23 mouse cellular contexts compared by ENCODE assay signal in genomic region chr7:132554091-132554490, GRCm38 (mm10). TPM values are rescaled to one million over a fixed set of nuclear protein-coding genes. Genes with fewer than 3 reads are reported as not detected.
DNase-seq lines count a peak whose midpoint lies in the region; ATAC-seq and TF ChIP-seq lines count a peak whose summit lies in the region.
"Had no signal": no experiment of that assay in that cellular context is flagged by ENCODE, and none has a peak within 500 bp of the region (broad histone marks: within the 10 kb centered on the region; RNA-seq: fewer than 3 reads in every experiment).

No protein-coding gene starts in this region.

- TF ChIP-seq POLR2A in lung, adult 2 months (IDR thresholded peaks at IDR 0.05; ENCODE audit: borderline replicate concordance, extremely low read depth, low read depth, low read length): no peak

- H3K4me2 ChIP-seq in forebrain, embryonic 14.5 days (ENCODE audit: low read length): no peak overlapping the region
- H3K4me2 ChIP-seq: embryonic facial prominence, embryonic 13.5 days; heart, embryonic 15.5 days; liver, embryonic 11.5 days; lung, embryonic 14.5 days; stomach, embryonic 15.5 days had no signal

- H3K4me3 ChIP-seq in forebrain, embryonic 14.5 days (ENCODE audit: low read depth, low read length): no peak overlapping the region
- no peak overlapping the region for H3K4me3 ChIP-seq in forebrain, embryonic 10.5 days
- no peak overlapping the region for H3K4me3 ChIP-seq in lung, adult 2 months (replicated peaks; ENCODE audit: extremely low read depth, low read depth, low read length)
- H3K4me3 ChIP-seq: embryonic facial prominence, embryonic 13.5 days; heart, embryonic 15.5 days; megakaryocyte, embryonic 14.5 days; stomach, embryonic 15.5 days had no signal

- H3K36me3 ChIP-seq in forebrain, embryonic 14.5 days (ENCODE audit: control insufficient read depth, insufficient read depth, low read length): peaks cover 16% of the 10 kb centered on the region
- H3K36me3 ChIP-seq in forebrain, embryonic 10.5 days (replicated peaks): peaks cover 26% of the 10 kb centered on the region

- H3K27ac ChIP-seq in forebrain, embryonic 14.5 days (ENCODE audit: low read depth, low read length): no peak overlapping the region
- no peak overlapping the region for H3K27ac ChIP-seq in forebrain, embryonic 10.5 days
- H3K27ac ChIP-seq: embryonic facial prominence, embryonic 13.5 days; heart, embryonic 15.5 days; stomach, embryonic 15.5 days had no signal

- no peaks in the 10 kb centered on the region for H3K9me3 ChIP-seq in forebrain, embryonic 14.5 days (replicated peaks; ENCODE audit: control insufficient read depth, low read length)
- H3K9me3 ChIP-seq in forebrain, embryonic 10.5 days: no peaks in the 10 kb centered on the region
- H3K9me3 ChIP-seq: embryonic facial prominence, embryonic 13.5 days; G1E; heart, embryonic 15.5 days; megakaryocyte, embryonic 14.5 days; stomach, embryonic 15.5 days had no signal

- TF ChIP-seq CTCF in lung, adult 2 months (IDR thresholded peaks at IDR 0.05; ENCODE audit: insufficient read depth, low read length): no peak

- DNase-seq in forebrain, embryonic 14.5 days (ENCODE audit: low spot score): peak; percentile 54
- DNase-seq in forebrain, embryonic 10.5 days (ENCODE audit: extremely low spot score, low spot score): no peak
- DNase-seq in lung, postnatal 10 days: peak; percentile 17
- no peak for DNase-seq in lung, adult 2 months
- DNase-seq in kidney, adult 9 months: peak; percentile 67
- peak; percentile 28 to 45 for DNase-seq in kidney, postnatal 4 days
- DNase-seq in layer of hippocampus, adult 11-12 months (ENCODE audit: low spot score): no peak
- DNase-seq: adrenal gland, postnatal 25 days; cerebellum, adult 9-10 months; forebrain, postnatal 0 days; gastrocnemius, postnatal 36 days; layer of hippocampus, postnatal 36 days; lung, embryonic 14.5 days; retina, postnatal 1 day; thymus, adult 2 months had no signal

- 46% methylated on average over 2 of the region's 2 CpGs for WGBS in forebrain, embryonic 14.5 days
- WGBS in forebrain, embryonic 10.5 days: 94% methylated on average over 2 of the region's 2 CpGs
- WGBS in lung, adult 2 months: 33% methylated on average over 2 of the region's 2 CpGs

- H3K4me1 ChIP-seq in forebrain, embryonic 14.5 days (ENCODE audit: control insufficient read depth, insufficient read depth, low read length): no peaks in the 10 kb centered on the region
- peaks cover 5% of the 10 kb centered on the region for H3K4me1 ChIP-seq in forebrain, embryonic 10.5 days
- peaks cover 3% of the 10 kb centered on the region; the same call in 1 of the 2 replicates for H3K4me1 ChIP-seq in lung, adult 2 months (ENCODE audit: control insufficient read depth, insufficient read depth, low read length)
- H3K4me1 ChIP-seq: heart, embryonic 15.5 days; stomach, embryonic 15.5 days had no signal

- no peak overlapping the region for H3K9ac ChIP-seq in forebrain, embryonic 14.5 days (ENCODE audit: low read length)
- H3K9ac ChIP-seq: embryonic facial prominence, embryonic 13.5 days; forebrain, postnatal 0 days; heart, embryonic 15.5 days; lung, embryonic 14.5 days; stomach, embryonic 15.5 days had no signal

- no peaks in the 10 kb centered on the region for H3K27me3 ChIP-seq in forebrain, embryonic 14.5 days (replicated peaks; ENCODE audit: control insufficient read depth, insufficient read depth, low read length)
- no peaks in the 10 kb centered on the region for H3K27me3 ChIP-seq in forebrain, embryonic 10.5 days (ENCODE audit: poor library complexity, severe bottlenecking)
- H3K27me3 ChIP-seq: embryonic facial prominence, embryonic 13.5 days; stomach, embryonic 15.5 days had no signal

- ATAC-seq in forebrain, embryonic 14.5 days: no peak
- no peak for ATAC-seq in inflammation-experienced regulatory T-cells, adult 6 months
- ATAC-seq: forebrain, postnatal 0 days had no signal

RNA-seq across cellular contexts. Expression of gene Oat, which starts 22.1 kb away (rescaled TPM):
- 130 and 138 TPM in 2 replicates for polyA plus RNA-seq in forebrain, embryonic 14.5 days (2014; fragmentation: Nextera tagmentation; extraction: Ambion mirVana)
- 126 and 129 TPM in 2 replicates for polyA plus RNA-seq in forebrain, embryonic 10.5 days (2016; fragmentation: Nextera tagmentation; extraction: Ambion mirVana)
- polyA plus RNA-seq in lung, adult 2 months (2012; rRNA removed): 126 and 152 TPM in 2 replicates
- 10 to 100 TPM; 67.5 to 97.5 (median 82.5) TPM for polyA plus RNA-seq in inflammation-experienced regulatory T-cells, adult 6 months (2017; shearing (Covaris generic))

RNA-seq across cellular contexts. Expression of gene Nkx1-2, which starts 45.3 kb away (rescaled TPM):
- polyA plus RNA-seq in forebrain, embryonic 14.5 days (2014; fragmentation: Nextera tagmentation; extraction: Ambion mirVana): not detected in 2 replicates
- 0.09 and 0.15 TPM in 2 replicates for polyA plus RNA-seq in forebrain, embryonic 10.5 days (2016; fragmentation: Nextera tagmentation; extraction: Ambion mirVana)
- not detected in 2 replicates for polyA plus RNA-seq in lung, adult 2 months (2012; rRNA removed)
- polyA plus RNA-seq in inflammation-experienced regulatory T-cells, adult 6 months (2017; shearing (Covaris generic)): not detected
- polyA plus RNA-seq: embryonic facial prominence, embryonic 13.5 days; forebrain, postnatal 0 days; G1E; heart, embryonic 15.5 days; liver, embryonic 11.5 days; lung, embryonic 14.5 days; urinary bladder, adult 2 months had no signal

RNA-seq across cellular contexts. Expression of gene Lhpp, which starts 56.3 kb away (rescaled TPM):
- polyA plus RNA-seq in forebrain, embryonic 14.5 days (2014; fragmentation: Nextera tagmentation; extraction: Ambion mirVana): 26.7 and 29.6 TPM in 2 replicates
- 17.3 and 17.4 TPM in 2 replicates for polyA plus RNA-seq in forebrain, embryonic 10.5 days (2016; fragmentation: Nextera tagmentation; extraction: Ambion mirVana)
- polyA plus RNA-seq in lung, adult 2 months (2012; rRNA removed): 12.4 and 17.1 TPM in 2 replicates
- 1 to 10 TPM; 2.3 to 5.3 (median 3.6) TPM for polyA plus RNA-seq in inflammation-experienced regulatory T-cells, adult 6 months (2017; shearing (Covaris generic))

Comparison
In these comparisons a context has a peak if more than half of its experiments do, and no peak if none do; other contexts are left out.
1. DNase-seq: peak in forebrain, embryonic 14.5 days (single experiment), lung, postnatal 10 days (single experiment), kidney, adult 9 months (single experiment) and kidney, postnatal 4 days (2 of 2); none in forebrain, embryonic 10.5 days (single experiment), lung, adult 2 months (single experiment) and layer of hippocampus, adult 11-12 months (single experiment).